Mouse (Mus musculus): ENCODE measurements around the gene Slc38a4. TPM values are rescaled to one million over a fixed set of nuclear protein-coding genes. Genes with fewer than 3 reads are reported as not detected.

Gene Slc38a4
- polyA plus RNA-seq, 1 experiment, result 0.04 TPM

DNA sequence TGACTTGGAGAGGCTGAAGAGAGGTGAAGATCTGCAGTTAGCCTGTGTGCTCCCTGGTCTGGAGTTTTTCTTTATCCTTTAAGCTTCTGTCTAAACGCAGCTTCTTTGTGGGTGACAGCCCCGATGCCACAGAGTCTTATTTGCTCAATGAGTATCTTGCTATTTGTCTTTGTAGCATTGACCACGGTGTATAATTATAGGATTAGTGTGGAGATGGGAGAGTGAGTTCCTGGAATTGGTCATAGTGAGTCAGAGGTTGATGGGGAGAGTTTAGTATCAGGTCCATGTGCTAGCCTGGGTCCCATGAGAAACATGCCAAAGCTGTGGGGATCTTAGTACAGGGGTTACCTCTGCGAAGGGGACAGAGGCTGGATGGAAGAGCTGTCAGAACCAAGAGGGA, 41.8 kb upstream of the Slc38a4 start:
- Histone ChIP-seq H3K27me3 (ENCODE audit: control insufficient read depth, insufficient read depth, insufficient read length) (no peaks in the 10 kb centered on the region), H3K4me3 (no peak overlapping the region), H3ac (ENCODE audit: control insufficient read depth, insufficient read length) (no peak overlapping the region), H3K4me2 (ENCODE audit: low read depth) (peak overlapping the region; percentile 65), H3K79me2 (ENCODE audit: control insufficient read depth, insufficient read depth) (no peaks in the 10 kb centered on the region), H3K36me3 (ENCODE audit: control insufficient read depth, insufficient read depth) (no peaks in the 10 kb centered on the region)
- peak; percentile 27; the same call in 1 of the 2 replicates for TF ChIP-seq CEBPB (IDR thresholded peaks at IDR 0.05; ENCODE audit: insufficient read depth, poor library complexity, severe bottlenecking)
- no peak for TF ChIP-seq MAX (IDR thresholded peaks at IDR 0.05; ENCODE audit: low read depth)

DNA sequence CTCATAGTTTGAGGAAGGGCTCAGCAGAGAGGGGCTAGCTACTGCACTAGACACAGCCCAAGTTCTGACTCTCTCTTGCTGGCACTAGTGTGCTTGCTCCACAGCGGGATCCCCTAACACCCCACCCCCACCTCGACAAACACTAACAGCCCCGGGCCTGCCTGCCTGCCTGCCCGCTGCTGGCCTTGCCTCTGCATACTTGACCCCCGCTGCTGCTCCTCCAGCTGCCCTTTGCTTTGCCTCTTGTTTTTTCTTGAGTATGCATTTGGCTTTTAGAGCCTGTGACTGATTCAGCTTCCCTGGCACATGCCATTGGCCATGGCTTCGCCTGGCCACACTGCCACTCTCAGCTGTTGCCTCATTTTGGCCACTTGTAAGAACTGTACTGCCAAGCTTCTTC, 33.8 kb upstream of the Slc38a4 start:
- no peak overlapping the region for H3K4me2 ChIP-seq (ENCODE audit: low read depth)
- H3K79me2 ChIP-seq (ENCODE audit: control insufficient read depth, insufficient read depth), result no peaks in the 10 kb centered on the region
- no peak overlapping the region for H3ac ChIP-seq (ENCODE audit: control insufficient read depth, insufficient read length)
- no peak overlapping the region for H3K4me3 ChIP-seq
- TF ChIP-seq USF1 (IDR thresholded peaks at IDR 0.05; ENCODE audit: low read depth) (no peak), MAX (IDR thresholded peaks at IDR 0.05; ENCODE audit: low read depth) (no peak), CEBPB (IDR thresholded peaks at IDR 0.05; ENCODE audit: insufficient read depth, poor library complexity, severe bottlenecking) (no peak), POLR2AphosphoS2 (IDR thresholded peaks at IDR 0.05; ENCODE audit: insufficient read length, low read depth) (no peak), SRF (IDR thresholded peaks at IDR 0.05; ENCODE audit: control insufficient read depth, insufficient read length, low read depth) (peak; percentile 56), POLR2A (IDR thresholded peaks at IDR 0.05; ENCODE audit: insufficient read length, low read depth) (no peak), TCF3 (IDR thresholded peaks at IDR 0.05; ENCODE audit: insufficient read length, low read depth) (peak; percentile 2), MYOD1 (IDR thresholded peaks at IDR 0.05; ENCODE audit: control insufficient read depth in 1 of 3, insufficient read length in 2 of 3, low read depth in 2 of 3) (peak; percentile 24 to 77 (median 61)), REST (IDR thresholded peaks at IDR 0.05; ENCODE audit: insufficient read depth, insufficient read length) (no peak), E2F4 (IDR thresholded peaks at IDR 0.05; ENCODE audit: insufficient read depth) (no peak), MYOG (IDR thresholded peaks at IDR 0.05; ENCODE audit: control insufficient read depth in 1 of 3, insufficient read depth in 1 of 3, insufficient read length in 2 of 3, low read depth in 2 of 3) (peak; percentile 83 to 89 (median 86)), TCF12 (IDR thresholded peaks at IDR 0.05; ENCODE audit: insufficient read depth, poor library complexity, severe bottlenecking) (peak; percentile 27)
- H3K27me3 ChIP-seq (ENCODE audit: control insufficient read depth, insufficient read depth, insufficient read length), result no peaks in the 10 kb centered on the region
- no peaks in the 10 kb centered on the region for H3K36me3 ChIP-seq (ENCODE audit: control insufficient read depth, insufficient read depth)

DNA sequence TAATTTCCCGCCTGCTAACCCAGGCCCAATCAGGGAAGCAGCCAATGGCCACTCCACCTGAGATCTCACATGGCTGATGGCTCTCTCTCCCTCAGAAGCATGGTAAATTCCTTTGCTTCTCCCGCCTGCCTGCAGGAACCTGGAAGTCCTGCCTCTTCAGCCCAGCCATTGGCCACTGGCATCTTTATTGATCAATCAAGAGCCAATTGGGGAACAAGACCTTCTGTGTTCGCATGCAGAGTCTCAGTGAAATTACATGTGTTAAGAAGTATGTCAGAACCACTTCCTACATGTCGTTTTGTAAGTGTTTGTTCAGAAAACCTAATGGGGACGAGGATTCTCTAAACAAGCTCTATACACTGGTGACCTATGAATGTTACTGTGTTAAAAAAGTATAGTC, 30.1 kb upstream of the Slc38a4 start:
- H3K36me3 ChIP-seq (ENCODE audit: control insufficient read depth, insufficient read depth), result no peaks in the 10 kb centered on the region
- H3K4me3 ChIP-seq, result no peak overlapping the region
- no peaks in the 10 kb centered on the region for H3K27me3 ChIP-seq (ENCODE audit: control insufficient read depth, insufficient read depth, insufficient read length)
- no peak overlapping the region for H3K4me2 ChIP-seq (ENCODE audit: low read depth)
- TF ChIP-seq POLR2A (IDR thresholded peaks at IDR 0.05; ENCODE audit: insufficient read length, low read depth) (no peak), MYOD1 (IDR thresholded peaks at IDR 0.05; ENCODE audit: control insufficient read depth in 1 of 3, insufficient read length in 2 of 3, low read depth in 2 of 3) (no peak), MAX (IDR thresholded peaks at IDR 0.05; ENCODE audit: low read depth) (no peak), TCF12 (IDR thresholded peaks at IDR 0.05; ENCODE audit: insufficient read depth, poor library complexity, severe bottlenecking) (no peak), MYOG (IDR thresholded peaks at IDR 0.05; ENCODE audit: control insufficient read depth in 1 of 3, insufficient read depth in 1 of 3, insufficient read length in 2 of 3, low read depth in 2 of 3) (no peak), TCF3 (IDR thresholded peaks at IDR 0.05; ENCODE audit: insufficient read length, low read depth) (no peak), USF1 (IDR thresholded peaks at IDR 0.05; ENCODE audit: low read depth) (no peak), SRF (IDR thresholded peaks at IDR 0.05; ENCODE audit: control insufficient read depth, insufficient read length, low read depth) (no peak), CEBPB (IDR thresholded peaks at IDR 0.05; ENCODE audit: insufficient read depth, poor library complexity, severe bottlenecking) (no peak), E2F4 (IDR thresholded peaks at IDR 0.05; ENCODE audit: insufficient read depth) (no peak), POLR2AphosphoS2 (IDR thresholded peaks at IDR 0.05; ENCODE audit: insufficient read length, low read depth) (no peak), REST (IDR thresholded peaks at IDR 0.05; ENCODE audit: insufficient read depth, insufficient read length) (no peak)
- no peaks in the 10 kb centered on the region for H3K79me2 ChIP-seq (ENCODE audit: control insufficient read depth, insufficient read depth)
- H3ac ChIP-seq (ENCODE audit: control insufficient read depth, insufficient read length), result no peak overlapping the region

DNA sequence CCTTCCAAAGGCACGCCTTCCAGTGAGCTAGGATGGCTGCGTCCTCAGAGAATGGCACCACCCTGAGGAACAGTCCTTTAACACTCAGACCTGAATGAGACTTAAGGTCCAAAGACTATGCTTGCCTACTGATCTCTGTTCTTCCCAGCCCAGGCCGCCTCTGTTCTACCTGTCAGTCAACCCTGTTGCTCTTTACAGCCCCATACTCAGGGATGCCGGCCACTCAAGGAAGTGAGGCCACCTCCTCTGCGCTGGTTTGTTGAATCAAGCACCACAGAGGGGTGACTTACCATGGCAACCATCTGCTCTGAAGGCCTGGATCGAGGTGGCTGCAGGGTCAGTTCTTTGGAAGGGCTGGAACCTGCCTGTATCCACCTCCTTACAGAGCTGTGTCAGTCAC, 21.9 kb upstream of the Slc38a4 start:
- TF ChIP-seq USF1 (IDR thresholded peaks at IDR 0.05; ENCODE audit: low read depth), result no peak
- TF ChIP-seq REST (IDR thresholded peaks at IDR 0.05; ENCODE audit: insufficient read depth, insufficient read length), result no peak
- TF ChIP-seq TCF3 (IDR thresholded peaks at IDR 0.05; ENCODE audit: insufficient read length, low read depth), result no peak
- TF ChIP-seq POLR2AphosphoS2 (IDR thresholded peaks at IDR 0.05; ENCODE audit: insufficient read length, low read depth), result no peak
- no peak for TF ChIP-seq MAX (IDR thresholded peaks at IDR 0.05; ENCODE audit: low read depth)
- TF ChIP-seq CEBPB (IDR thresholded peaks at IDR 0.05; ENCODE audit: insufficient read depth, poor library complexity, severe bottlenecking), result no peak
- TF ChIP-seq E2F4 (IDR thresholded peaks at IDR 0.05; ENCODE audit: insufficient read depth), result no peak
- no peak for TF ChIP-seq SRF (IDR thresholded peaks at IDR 0.05; ENCODE audit: control insufficient read depth, insufficient read length, low read depth)
- Histone ChIP-seq H3K4me3 (no peak overlapping the region), H3K4me2 (ENCODE audit: low read depth) (no peak overlapping the region), H3K27me3 (ENCODE audit: control insufficient read depth, insufficient read depth, insufficient read length) (no peaks in the 10 kb centered on the region), H3K36me3 (ENCODE audit: control insufficient read depth, insufficient read depth) (no peaks in the 10 kb centered on the region), H3ac (ENCODE audit: control insufficient read depth, insufficient read length) (no peak overlapping the region), H3K79me2 (ENCODE audit: control insufficient read depth, insufficient read depth) (no peaks in the 10 kb centered on the region)

DNA sequence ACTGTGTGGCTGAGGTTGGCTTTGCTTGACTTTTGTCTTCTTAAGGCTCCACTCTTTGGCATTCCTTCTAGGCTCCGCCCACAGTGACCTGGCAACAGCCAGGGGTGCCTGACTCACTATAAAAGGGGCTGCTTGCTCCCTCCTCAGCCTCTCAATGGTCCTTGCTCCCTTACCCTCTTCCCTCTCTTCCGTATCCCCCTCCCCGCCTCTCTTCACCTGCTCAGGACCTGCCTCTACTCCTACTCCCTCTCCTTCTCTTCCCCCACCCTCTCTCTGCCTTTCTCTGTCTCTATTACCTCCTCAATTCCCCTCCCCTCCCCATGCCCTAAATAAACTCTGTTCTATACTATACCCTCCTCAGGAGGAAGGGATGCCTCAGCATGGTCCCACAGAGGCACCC, 20.3 kb upstream of the Slc38a4 start:
- no peak for TF ChIP-seq POLR2AphosphoS2 (IDR thresholded peaks at IDR 0.05; ENCODE audit: insufficient read length, low read depth)
- TF ChIP-seq E2F4 (IDR thresholded peaks at IDR 0.05; ENCODE audit: insufficient read depth), result no peak
- no peak for TF ChIP-seq MAX (IDR thresholded peaks at IDR 0.05; ENCODE audit: low read depth)
- no peak for TF ChIP-seq TCF3 (IDR thresholded peaks at IDR 0.05; ENCODE audit: insufficient read length, low read depth)
- no peak for TF ChIP-seq MYOG (IDR thresholded peaks at IDR 0.05; ENCODE audit: control insufficient read depth in 1 of 3, insufficient read depth in 1 of 3, insufficient read length in 2 of 3, low read depth in 2 of 3)
- no peak for TF ChIP-seq POLR2A (IDR thresholded peaks at IDR 0.05; ENCODE audit: insufficient read length, low read depth)
- TF ChIP-seq REST (IDR thresholded peaks at IDR 0.05; ENCODE audit: insufficient read depth, insufficient read length), result no peak
- no peak for TF ChIP-seq TCF12 (IDR thresholded peaks at IDR 0.05; ENCODE audit: insufficient read depth, poor library complexity, severe bottlenecking)
- no peak for TF ChIP-seq MYOD1 (IDR thresholded peaks at IDR 0.05; ENCODE audit: control insufficient read depth in 1 of 3, insufficient read length in 2 of 3, low read depth in 2 of 3)
- TF ChIP-seq SRF (IDR thresholded peaks at IDR 0.05; ENCODE audit: control insufficient read depth, insufficient read length, low read depth), result no peak
- TF ChIP-seq CEBPB (IDR thresholded peaks at IDR 0.05; ENCODE audit: insufficient read depth, poor library complexity, severe bottlenecking), result no peak
- no peak overlapping the region for H3K4me2 ChIP-seq (ENCODE audit: low read depth)
- H3K36me3 ChIP-seq (ENCODE audit: control insufficient read depth, insufficient read depth), result no peaks in the 10 kb centered on the region
- no peaks in the 10 kb centered on the region for H3K79me2 ChIP-seq (ENCODE audit: control insufficient read depth, insufficient read depth)
- H3ac ChIP-seq (ENCODE audit: control insufficient read depth, insufficient read length), result no peak overlapping the region
- no peaks in the 10 kb centered on the region for H3K27me3 ChIP-seq (ENCODE audit: control insufficient read depth, insufficient read depth, insufficient read length)
- no peak overlapping the region for H3K4me3 ChIP-seq

Data from myocyte (in vitro differentiated cells).